Mouse (Mus musculus) embryonic facial prominence, embryonic 13.5 days (tissue): ENCODE measurements around the gene Map2k6. TPM values are rescaled to one million over a fixed set of nuclear protein-coding genes. Genes with fewer than 3 reads are reported as not detected.

Experiments
- ATAC-seq: fragments of 200-750 bp; cut with Nextera tagmentation; 2 replicates; pipeline ENCODE4 v1.8.0; 2017; ENCODE audit warnings: low read depth; ENCODE audit not compliant: insufficient number of reproducible peaks, insufficient read depth, low FRiP score, low TSS enrichment
- H3K27ac ChIP-seq: fragments of 300-500 bp; sonication (generic); 2 replicates; pipeline ENCODE4 v1.5.1; 2015; ENCODE audit warnings: moderate library complexity, mild to moderate bottlenecking, inconsistent platforms
- H3K27me3 ChIP-seq: fragments of 300-500 bp; sonication (generic); 2 replicates; pipeline ENCODE4 v1.6.1; 2015; ENCODE audit warnings: mild to moderate bottlenecking, inconsistent platforms
- H3K36me3 ChIP-seq: fragments of 300-500 bp; sonication (generic); 2 replicates; pipeline ENCODE4 v1.6.1; 2015; ENCODE audit warnings: mild to moderate bottlenecking, inconsistent platforms
- H3K4me1 ChIP-seq: fragments of 300-500 bp; sonication (generic); 2 replicates; pipeline ENCODE4 v1.6.1; 2015; ENCODE audit warnings: inconsistent platforms
- H3K4me2 ChIP-seq: fragments of 300-500 bp; sonication (generic); 2 replicates; pipeline ENCODE4 v1.6.1; 2015; ENCODE audit warnings: moderate library complexity, mild to moderate bottlenecking, inconsistent platforms
- H3K4me3 ChIP-seq: fragments of 300-500 bp; sonication (generic); 2 replicates; pipeline ENCODE4 v1.5.1; 2015; ENCODE audit warnings: mild to moderate bottlenecking, inconsistent platforms
- H3K9ac ChIP-seq: fragments of 300-500 bp; sonication (generic); 2 replicates; pipeline ENCODE4 v1.6.1; 2015; ENCODE audit warnings: mild to moderate bottlenecking, inconsistent platforms
- H3K9me3 ChIP-seq: fragments of 300-500 bp; sonication (generic); 2 replicates; pipeline ENCODE4 v1.6.1; 2016; ENCODE audit warnings: inconsistent platforms
- WGBS: fragments of 180-500 bp; shearing (Covaris S2); methylation state at CpG from one replicate; pipeline ENCODE4 v1.1.7; 2015; ENCODE audit warnings: mixed read lengths; 5-methylcytosine and 5-hydroxymethylcytosine counted together
- polyA plus RNA-seq: library from polyadenylated mRNA; unstranded; fragments of >200 nt; fragmentation: Nextera tagmentation; extraction: Ambion mirVana; gene quantifications from 2 replicates; pipeline ENCODE4 v1.2.1, GENCODE M21; 2015

Gene Map2k6
- polyA plus RNA-seq, 1 experiment from 2014 or later = 38.1 TPM

DNA sequence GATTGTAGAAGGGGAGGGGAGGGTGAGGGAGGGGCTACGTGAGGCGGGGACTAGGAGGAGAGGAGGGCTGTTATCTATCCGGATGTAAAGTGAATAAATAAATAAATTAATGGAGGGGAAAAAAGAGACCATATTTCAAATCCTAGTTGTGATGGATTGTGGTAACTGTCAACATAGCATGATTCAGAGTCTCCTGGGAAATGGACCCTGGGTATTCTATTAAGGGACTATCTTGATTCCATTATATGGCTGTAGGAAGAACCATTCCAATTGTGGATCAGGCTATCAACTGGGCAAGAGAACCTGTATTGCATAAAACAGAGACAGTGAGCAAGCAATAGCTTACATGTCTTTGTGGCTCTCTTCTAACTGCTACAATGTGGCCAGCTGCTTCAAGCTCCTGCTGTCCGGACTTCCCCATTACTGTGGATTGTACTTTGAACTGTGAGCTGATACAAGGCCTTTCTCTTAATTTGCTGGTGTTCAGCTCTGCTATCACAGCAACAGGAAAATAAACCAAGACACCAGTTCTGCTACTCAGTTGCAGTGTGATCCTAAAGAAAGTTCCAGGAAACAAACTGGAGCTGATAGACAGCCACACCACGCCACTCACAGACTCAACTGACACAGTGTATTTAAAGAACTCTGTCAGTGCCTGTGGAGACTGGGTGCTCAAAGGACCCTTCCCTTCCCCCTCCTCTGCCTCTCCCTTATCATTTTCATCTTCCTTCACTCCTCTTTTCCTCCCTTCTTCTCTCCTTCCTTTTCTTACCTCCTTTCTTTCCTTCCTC lies 77.6 kb downstream of the Map2k6 start:
- Histone ChIP-seq H3K4me3 (no peak overlapping the region), H3K9ac (no peak overlapping the region), H3K4me1 (peaks cover 25% of the 10 kb centered on the region), H3K27me3 (no peaks in the 10 kb centered on the region), H3K4me2 (no peak overlapping the region), H3K27ac (no peak overlapping the region), H3K36me3 (no peaks in the 10 kb centered on the region), H3K9me3 (no peaks in the 10 kb centered on the region)
- WGBS = 68% methylated on average over 5 of the region's 5 CpGs
- no peak for ATAC-seq

DNA sequence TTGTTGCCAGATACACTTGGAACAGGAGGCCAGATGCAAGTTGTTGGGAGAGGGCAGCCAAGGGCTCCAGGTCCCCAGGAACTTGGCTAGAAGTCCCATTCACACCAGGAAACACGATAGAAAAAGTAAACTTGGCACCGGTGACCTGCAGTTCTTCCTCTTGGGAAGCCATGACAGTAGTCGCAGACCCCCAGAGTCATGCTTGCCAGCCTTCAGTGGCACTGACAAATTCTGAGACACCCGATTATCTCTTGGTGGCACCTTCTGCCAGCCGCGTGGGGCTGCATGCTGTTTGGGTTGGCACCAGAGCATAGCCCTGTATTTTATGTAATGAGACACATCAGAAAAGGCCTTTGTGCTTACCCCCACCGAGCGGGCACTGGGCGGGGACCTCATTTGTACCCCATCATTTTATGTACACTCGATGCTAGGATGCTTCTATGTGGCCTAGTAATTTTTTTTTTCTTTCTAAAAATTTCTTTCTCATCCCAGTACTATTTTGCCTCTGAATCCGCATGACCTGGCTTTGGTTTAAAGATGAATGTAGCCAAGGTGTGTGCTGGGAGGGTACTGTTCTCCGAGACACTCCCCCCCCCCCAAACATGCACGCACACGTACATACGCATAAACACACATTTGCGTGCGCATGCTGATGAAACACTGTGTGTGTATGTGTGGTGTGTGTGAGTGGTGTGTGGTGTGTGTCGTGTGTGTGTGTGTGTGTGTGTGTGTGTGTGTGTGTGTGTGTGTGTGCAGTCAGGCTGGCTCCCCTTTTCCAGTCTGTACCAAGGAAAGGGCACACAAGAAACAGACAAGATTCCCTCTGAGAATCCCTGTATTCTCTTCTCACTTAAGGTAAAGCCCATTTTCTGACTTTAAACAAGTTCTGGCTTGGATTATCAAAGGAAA lies 79.3 kb downstream of the Map2k6 start:
- Histone ChIP-seq H3K4me3 (no peak overlapping the region), H3K4me1 (peaks cover 29% of the 10 kb centered on the region), H3K9me3 (no peaks in the 10 kb centered on the region), H3K36me3 (0 out of 2 replicates have a peak, but pooled peaks cover 4% of the 10 kb centered on the region), H3K9ac (no peak overlapping the region), H3K27me3 (no peaks in the 10 kb centered on the region), H3K4me2 (no peak overlapping the region), H3K27ac (0 out of 2 replicates have a peak overlapping the region, but pooled peaks have one; percentile 11)
- ATAC-seq = no peak
- WGBS = 60% methylated on average over 18 of the region's 18 CpGs

DNA sequence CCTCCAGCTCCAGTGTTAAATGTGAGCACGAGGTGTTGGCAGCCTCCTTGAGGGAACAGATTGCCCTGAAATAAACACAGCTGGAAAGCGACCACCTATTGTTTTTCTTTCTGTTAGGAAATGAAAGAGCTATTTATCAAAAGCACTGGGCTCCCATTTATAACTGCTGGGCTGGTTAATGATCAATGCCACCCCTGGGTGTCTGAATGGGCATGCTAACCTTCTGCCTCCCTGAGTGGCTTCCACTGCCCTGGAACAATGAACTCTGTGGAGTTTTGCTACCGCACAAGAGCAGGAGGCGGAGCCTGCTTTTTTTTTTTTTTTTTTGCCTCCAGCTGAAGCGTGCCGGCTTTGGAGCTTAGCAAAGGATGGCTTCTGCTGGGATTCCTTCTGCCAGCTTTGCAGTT lies 80.1 kb downstream of the Map2k6 start:
- Histone ChIP-seq H3K36me3 (0 out of 2 replicates have a peak, but pooled peaks cover 4% of the 10 kb centered on the region), H3K4me3 (peak overlapping the region; percentile 21; the same call in 1 of the 2 replicates), H3K9ac (0 out of 2 replicates have a peak overlapping the region, but pooled peaks have one; percentile 32), H3K4me2 (peak overlapping the region; percentile 48), H3K27ac (no peak overlapping the region), H3K27me3 (no peaks in the 10 kb centered on the region), H3K4me1 (peaks cover 29% of the 10 kb centered on the region), H3K9me3 (no peaks in the 10 kb centered on the region)
- WGBS = under 1% methylated on average over 5 of the region's 6 CpGs
- ATAC-seq = no peak

DNA sequence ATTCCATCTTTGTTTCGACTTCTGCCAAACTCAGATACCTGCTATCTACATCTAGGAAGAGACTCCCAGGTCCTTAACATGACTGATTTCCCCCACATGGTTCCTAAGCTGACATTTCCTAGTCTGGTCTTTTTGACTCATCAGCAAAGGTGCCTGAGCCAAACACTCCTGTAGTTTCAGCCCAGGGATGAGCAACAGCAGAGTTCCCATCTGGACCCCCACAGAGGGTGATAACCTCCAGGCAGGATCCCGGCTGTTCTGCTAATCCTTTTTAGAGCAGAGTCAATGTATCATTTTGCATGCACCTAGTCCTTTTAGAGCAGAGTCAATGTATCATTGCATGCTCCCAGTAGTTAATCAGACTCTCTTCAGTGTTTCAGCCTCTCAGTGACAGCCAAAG lies 82.5 kb downstream of the Map2k6 start:
- no peaks in the 10 kb centered on the region for H3K27me3 ChIP-seq
- no peak overlapping the region for H3K27ac ChIP-seq
- H3K36me3 ChIP-seq = 0 out of 2 replicates have a peak, but pooled peaks cover 4% of the 10 kb centered on the region
- H3K9ac ChIP-seq = no peak overlapping the region
- no peak for ATAC-seq
- no peak overlapping the region for H3K4me2 ChIP-seq
- H3K9me3 ChIP-seq = no peaks in the 10 kb centered on the region
- peaks cover 29% of the 10 kb centered on the region for H3K4me1 ChIP-seq
- no peak overlapping the region for H3K4me3 ChIP-seq
- WGBS = 66% methylated on average over 2 of the region's 2 CpGs

DNA sequence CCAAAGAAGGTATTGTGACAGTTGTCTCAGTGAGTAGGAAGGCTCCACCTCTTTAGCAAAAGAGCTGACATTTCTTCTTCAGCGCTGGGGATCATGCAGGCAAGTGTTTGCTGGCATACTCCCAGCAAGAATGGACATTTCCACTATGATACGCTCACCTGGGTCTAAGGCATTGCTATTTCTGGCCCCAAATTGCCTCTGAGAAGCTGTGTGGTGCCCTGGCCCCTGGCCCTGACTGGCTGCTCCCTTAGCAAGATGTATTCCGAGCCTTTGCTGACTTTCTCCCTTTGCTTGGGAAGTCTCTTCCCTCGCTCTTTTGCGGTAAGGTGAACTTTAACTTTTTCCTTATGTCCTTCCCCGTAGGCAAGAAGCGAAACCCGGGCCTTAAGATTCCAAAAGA lies 83.3 kb downstream of the Map2k6 start:
- 71% methylated on average over 8 of the region's 8 CpGs for WGBS
- ATAC-seq = no peak
- no peaks in the 10 kb centered on the region for H3K27me3 ChIP-seq
- no peaks in the 10 kb centered on the region for H3K9me3 ChIP-seq
- no peak overlapping the region for H3K4me3 ChIP-seq
- 0 out of 2 replicates have a peak, but pooled peaks cover 11% of the 10 kb centered on the region for H3K36me3 ChIP-seq
- H3K4me1 ChIP-seq = peaks cover 26% of the 10 kb centered on the region
- H3K27ac ChIP-seq = no peak overlapping the region
- no peak overlapping the region for H3K9ac ChIP-seq
- no peak overlapping the region for H3K4me2 ChIP-seq

DNA sequence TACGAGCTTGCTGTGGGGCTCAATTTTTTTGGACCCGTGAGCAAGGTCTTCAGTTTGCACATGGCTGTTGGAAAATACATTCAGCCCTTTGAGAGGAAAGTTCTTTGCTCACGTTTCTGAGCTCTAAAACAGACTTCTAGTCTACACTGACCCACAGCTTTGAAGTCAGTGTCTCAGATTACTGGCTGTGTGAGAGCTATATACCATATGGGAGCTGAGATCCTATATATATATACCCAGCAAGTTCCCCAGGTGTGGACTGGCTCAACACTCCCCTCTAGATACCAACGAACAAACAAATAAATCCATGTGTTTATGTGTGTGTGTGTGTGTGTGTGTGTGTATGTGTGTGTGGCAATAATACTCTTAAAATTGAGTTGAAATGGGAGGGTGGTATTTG lies 83.7 kb downstream of the Map2k6 start:
- 71% methylated on average over 4 of the region's 4 CpGs for WGBS
- H3K4me3 ChIP-seq = no peak overlapping the region
- H3K4me2 ChIP-seq = no peak overlapping the region
- H3K4me1 ChIP-seq = peaks cover 26% of the 10 kb centered on the region
- ATAC-seq = no peak
- H3K27me3 ChIP-seq = no peaks in the 10 kb centered on the region
- 0 out of 2 replicates have a peak, but pooled peaks cover 12% of the 10 kb centered on the region for H3K36me3 ChIP-seq
- no peaks in the 10 kb centered on the region for H3K9me3 ChIP-seq
- no peak overlapping the region for H3K27ac ChIP-seq
- H3K9ac ChIP-seq = no peak overlapping the region

DNA sequence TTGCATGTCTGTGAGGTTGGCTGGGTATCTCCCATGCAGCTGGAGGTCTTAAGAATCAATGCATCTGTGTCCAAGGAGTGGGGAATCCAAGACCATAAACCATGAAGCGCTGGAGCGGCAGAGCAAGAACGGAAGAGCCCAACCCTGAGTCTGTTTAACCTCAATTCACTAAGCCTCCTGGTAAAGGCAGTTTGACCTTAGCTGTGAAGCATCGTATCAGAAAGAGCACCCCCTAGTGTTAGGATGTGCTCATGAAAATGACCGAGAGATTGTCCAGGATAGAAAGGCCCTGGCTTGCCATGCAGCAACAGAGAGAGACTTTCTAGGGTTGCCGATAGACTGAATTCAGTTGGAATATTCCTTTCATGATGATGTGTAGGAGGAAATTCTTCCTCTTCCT lies 84.2 kb downstream of the Map2k6 start:
- H3K4me3 ChIP-seq = no peak overlapping the region
- H3K9ac ChIP-seq = no peak overlapping the region
- ATAC-seq = no peak
- H3K4me1 ChIP-seq = peaks cover 21% of the 10 kb centered on the region
- H3K9me3 ChIP-seq = no peaks in the 10 kb centered on the region
- 0 out of 2 replicates have a peak, but pooled peaks cover 12% of the 10 kb centered on the region for H3K36me3 ChIP-seq
- whole genome bisulfite sequencing = 32% methylated on average over 6 of the region's 6 CpGs
- no peaks in the 10 kb centered on the region for H3K27me3 ChIP-seq
- H3K27ac ChIP-seq = no peak overlapping the region
- H3K4me2 ChIP-seq = no peak overlapping the region

DNA sequence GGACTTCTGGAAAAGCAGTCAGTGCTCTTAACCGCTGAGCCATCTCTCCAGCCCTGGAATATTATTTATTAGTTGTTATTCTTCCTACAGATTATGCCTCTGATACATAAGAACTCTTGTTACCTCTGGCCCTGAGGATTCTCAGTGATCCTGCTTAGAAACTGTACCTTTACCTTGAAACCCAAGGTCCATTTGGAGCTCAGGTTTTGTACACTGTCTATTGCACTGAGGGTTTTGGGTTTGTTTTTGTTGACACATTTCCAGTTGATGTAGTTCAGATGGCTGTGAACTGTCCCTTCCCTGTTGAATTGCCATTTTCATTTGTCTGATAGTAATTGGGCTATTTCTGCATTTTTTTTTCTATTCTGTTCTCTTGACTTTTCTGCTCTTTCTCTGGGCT lies 85.5 kb downstream of the Map2k6 start:
- Histone ChIP-seq H3K9me3 (no peaks in the 10 kb centered on the region), H3K27ac (no peak overlapping the region), H3K36me3 (0 out of 2 replicates have a peak, but pooled peaks cover 12% of the 10 kb centered on the region), H3K27me3 (no peaks in the 10 kb centered on the region), H3K4me3 (no peak overlapping the region), H3K9ac (no peak overlapping the region), H3K4me2 (no peak overlapping the region), H3K4me1 (peaks cover 10% of the 10 kb centered on the region)
- 95% methylated on average over 1 of the region's 1 CpGs for WGBS
- ATAC-seq = no peak

DNA sequence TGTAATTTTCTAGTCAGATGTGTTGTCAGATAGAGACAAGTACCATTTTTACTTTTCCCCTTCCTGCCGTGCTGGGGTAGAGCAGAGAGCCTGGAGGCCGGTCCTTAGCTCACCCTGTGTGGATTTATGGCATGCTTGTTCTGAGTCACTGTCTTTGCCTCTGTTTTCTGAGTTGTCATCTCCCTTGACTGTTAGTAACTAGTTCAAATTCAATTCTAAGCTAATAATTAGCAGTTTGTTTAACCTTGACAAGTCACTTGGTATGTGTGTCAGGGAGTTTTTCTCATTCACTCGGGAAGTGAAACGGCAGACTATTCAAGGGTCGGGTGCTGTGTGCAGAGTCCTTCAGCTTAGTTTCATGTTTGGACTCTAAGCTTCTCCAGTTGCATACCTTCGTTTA lies 86.2 kb downstream of the Map2k6 start:
- Histone ChIP-seq H3K4me2 (no peak overlapping the region), H3K27ac (no peak overlapping the region), H3K36me3 (0 out of 2 replicates have a peak, but pooled peaks cover 12% of the 10 kb centered on the region), H3K9me3 (no peaks in the 10 kb centered on the region), H3K4me3 (no peak overlapping the region), H3K27me3 (no peaks in the 10 kb centered on the region), H3K4me1 (peaks cover 5% of the 10 kb centered on the region; the same call in 1 of the 2 replicates), H3K9ac (no peak overlapping the region)
- whole genome bisulfite sequencing = 78% methylated on average over 6 of the region's 6 CpGs
- ATAC-seq = no peak

DNA sequence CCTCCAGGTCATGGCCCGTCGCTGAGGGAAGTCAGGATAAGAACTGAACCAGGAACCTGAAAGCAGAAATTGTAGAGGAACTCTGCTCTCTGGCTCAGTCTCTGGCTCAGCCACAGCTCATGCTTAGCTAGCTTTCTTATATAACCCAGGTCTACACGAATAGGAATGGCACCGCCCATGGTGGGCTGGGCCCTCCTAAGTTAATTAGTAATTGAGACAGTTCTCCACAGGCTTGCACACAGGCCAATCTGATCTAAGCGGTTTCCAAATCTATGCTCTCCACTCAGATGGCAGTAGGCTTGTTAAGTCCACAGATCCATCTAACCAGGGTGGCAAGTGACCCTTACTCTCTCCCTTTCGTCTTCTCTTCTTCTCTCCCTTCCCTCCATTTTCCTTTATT lies 88.9 kb downstream of the Map2k6 start:
- WGBS = 94% methylated on average over 6 of the region's 6 CpGs
- Histone ChIP-seq H3K36me3 (peaks cover 28% of the 10 kb centered on the region), H3K9ac (no peak overlapping the region), H3K4me1 (no peaks in the 10 kb centered on the region), H3K27me3 (no peaks in the 10 kb centered on the region), H3K27ac (no peak overlapping the region), H3K9me3 (peaks cover 3% of the 10 kb centered on the region; the same call in 1 of the 2 replicates), H3K4me3 (no peak overlapping the region), H3K4me2 (no peak overlapping the region)
- no peak for ATAC-seq

DNA sequence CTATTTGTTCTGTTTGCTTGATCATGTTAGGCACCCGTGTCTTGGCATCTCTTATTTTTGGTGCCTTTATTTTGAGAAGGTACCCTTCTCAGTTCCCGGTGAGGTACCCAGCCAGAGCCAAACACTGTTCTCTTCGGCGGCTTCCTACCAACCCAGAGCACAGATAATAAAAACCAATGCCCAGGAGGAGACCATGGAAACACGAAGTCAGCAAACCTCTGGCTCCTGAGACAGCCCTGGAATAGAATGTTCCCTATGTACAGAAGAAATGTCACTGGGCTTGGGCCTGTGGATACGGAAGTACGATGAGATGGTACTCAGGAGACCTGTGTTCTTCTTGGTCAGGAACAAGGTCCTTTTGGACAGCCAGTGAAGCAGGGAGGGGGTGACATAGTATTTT lies 89.4 kb downstream of the Map2k6 start:
- H3K4me2 ChIP-seq = no peak overlapping the region
- no peaks in the 10 kb centered on the region for H3K4me1 ChIP-seq
- H3K36me3 ChIP-seq = peaks cover 33% of the 10 kb centered on the region
- H3K4me3 ChIP-seq = no peak overlapping the region
- H3K27ac ChIP-seq = no peak overlapping the region
- no peaks in the 10 kb centered on the region for H3K27me3 ChIP-seq
- no peak for ATAC-seq
- no peak overlapping the region for H3K9ac ChIP-seq
- WGBS = 94% methylated on average over 7 of the region's 7 CpGs
- peaks cover 3% of the 10 kb centered on the region; the same call in 1 of the 2 replicates for H3K9me3 ChIP-seq
